Comparison of ENCODE assay signal across 24 mouse cellular contexts in the genomic region with DNA sequence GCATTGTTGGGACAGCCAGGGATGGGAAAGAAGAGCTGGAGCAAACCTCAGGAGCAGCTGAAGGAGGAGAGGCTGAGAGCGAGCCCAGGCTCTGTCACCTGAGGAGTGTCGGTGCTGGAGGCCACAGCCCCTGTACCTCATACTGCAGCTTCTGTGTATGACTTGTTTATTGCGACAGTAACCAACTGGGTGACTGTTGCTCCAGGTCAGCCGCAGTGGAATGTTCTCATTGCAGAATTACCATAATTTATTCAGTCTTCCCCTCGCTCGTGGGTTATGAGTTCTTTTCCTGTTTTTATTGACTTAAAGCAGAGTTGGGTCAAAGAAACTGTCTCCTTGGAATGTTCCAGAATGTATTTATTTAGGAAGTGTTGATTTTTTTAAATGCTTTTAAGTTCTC. TPM values are rescaled to one million over a fixed set of nuclear protein-coding genes. Genes with fewer than 3 reads are reported as not detected.
DNase-seq lines count a peak whose midpoint lies in the region; ATAC-seq and TF ChIP-seq lines count a peak whose summit lies in the region.
"Had no signal": no experiment of that assay in that cellular context is flagged by ENCODE, and none has a peak within 500 bp of the region (broad histone marks: within the 10 kb centered on the region; RNA-seq: fewer than 3 reads in every experiment).

No protein-coding gene starts in this region.

- no peak for TF ChIP-seq CTCF in intestine, postnatal 0 days (IDR thresholded peaks at IDR 0.05; ENCODE audit: low read depth)
- no peak for TF ChIP-seq CTCF in bone marrow, adult 2 months (IDR thresholded peaks at IDR 0.05; ENCODE audit: control insufficient read depth, insufficient read depth, low read length)

- peak; percentile 73 for DNase-seq in kidney, adult 9 months
- DNase-seq in kidney, postnatal 36 days: peak; percentile 45 to 80
- DNase-seq in left cerebral cortex, postnatal 25 days (ENCODE audit: low spot score in 2 of 2): no peak
- no peak for DNase-seq in adrenal gland, adult 8-10 months
- DNase-seq in cerebellum, postnatal 10 days: no peak
- DNase-seq: adrenal gland, postnatal 14 days; cerebellum, adult 8-10 months; gastrocnemius, postnatal 14 days; layer of hippocampus, postnatal 36 days; liver, embryonic 13.5 days; lung, postnatal 14 days; midbrain, embryonic 14.5 days; right cerebral cortex, adult 18-20 months; spleen, adult 18-20 months; thymus, adult 18-20 months had no signal

- intact Hi-C loops in left cerebral cortex, postnatal 25 days (cut with DNase I): no loop called here

- H3K4me3 ChIP-seq in intestine, postnatal 0 days (ENCODE audit: low read depth, low read length): no peak overlapping the region
- no peak overlapping the region for H3K4me3 ChIP-seq in intestine, embryonic 16.5 days (ENCODE audit: low read length)
- no peak overlapping the region for H3K4me3 ChIP-seq in bone marrow, adult 2 months (replicated peaks; ENCODE audit: control insufficient read depth, low read depth, low read length)
- H3K4me3 ChIP-seq: embryonic facial prominence, embryonic 15.5 days; forebrain, embryonic 10.5 days; heart, embryonic 12.5 days; limb, embryonic 10.5 days; liver, embryonic 13.5 days; myocyte had no signal

- no peak overlapping the region for H3K4me2 ChIP-seq in intestine, postnatal 0 days (replicated peaks; ENCODE audit: low read depth)
- no peak overlapping the region for H3K4me2 ChIP-seq in intestine, embryonic 16.5 days (ENCODE audit: low read depth, low read length)
- H3K4me2 ChIP-seq: embryonic facial prominence, embryonic 15.5 days; liver, embryonic 13.5 days had no signal

- peaks cover 6% of the 10 kb centered on the region for H3K4me1 ChIP-seq in intestine, postnatal 0 days (replicated peaks; ENCODE audit: control insufficient read depth, insufficient read depth, low read length)
- H3K4me1 ChIP-seq in intestine, embryonic 16.5 days (ENCODE audit: control insufficient read depth, insufficient read depth, low read length): peaks cover 29% of the 10 kb centered on the region
- H3K4me1 ChIP-seq in bone marrow, adult 2 months (ENCODE audit: control insufficient read depth, insufficient read depth, low read length): peaks cover 6% of the 10 kb centered on the region; the same call in 1 of the 2 replicates

- H3K36me3 ChIP-seq in intestine, postnatal 0 days (ENCODE audit: control insufficient read depth, insufficient read depth): no peaks in the 10 kb centered on the region
- H3K36me3 ChIP-seq in intestine, embryonic 16.5 days (ENCODE audit: control insufficient read depth, insufficient read depth, low read length): no peaks in the 10 kb centered on the region
- H3K36me3 ChIP-seq: embryonic facial prominence, embryonic 15.5 days; forebrain, embryonic 10.5 days; heart, embryonic 12.5 days; limb, embryonic 10.5 days; liver, embryonic 13.5 days had no signal

- H3K27me3 ChIP-seq in intestine, postnatal 0 days (replicated peaks; ENCODE audit: control insufficient read depth, insufficient read depth, low read length): no peaks in the 10 kb centered on the region
- H3K27me3 ChIP-seq in intestine, embryonic 16.5 days (replicated peaks; ENCODE audit: control insufficient read depth, insufficient read depth, low read length): no peaks in the 10 kb centered on the region
- H3K27me3 ChIP-seq: embryonic facial prominence, embryonic 15.5 days; heart, embryonic 12.5 days; liver, embryonic 13.5 days had no signal

- no peak overlapping the region; the same call in 1 of the 2 replicates for H3K27ac ChIP-seq in intestine, postnatal 0 days (ENCODE audit: low read depth, low read length)
- H3K27ac ChIP-seq in intestine, embryonic 16.5 days (ENCODE audit: low read length): no peak overlapping the region
- H3K27ac ChIP-seq in bone marrow, adult 2 months (ENCODE audit: control insufficient read depth, insufficient read depth, low read depth, low read length, poor library complexity): peak overlapping the region; percentile 70
- H3K27ac ChIP-seq: embryonic facial prominence, embryonic 15.5 days; forebrain, embryonic 10.5 days; limb, embryonic 10.5 days; liver, embryonic 13.5 days had no signal

- TF ChIP-seq POLR2A in bone marrow, adult 2 months (IDR thresholded peaks at IDR 0.05; ENCODE audit: borderline replicate concordance, control insufficient read depth, low read depth, low read length): no peak

- 64% methylated on average over 6 of the region's 6 CpGs for whole genome bisulfite sequencing in intestine, postnatal 0 days
- 76% methylated on average over 6 of the region's 6 CpGs for WGBS in intestine, embryonic 16.5 days
- WGBS in bone marrow, adult 2 months: 53% methylated on average over 6 of the region's 6 CpGs

- no peak overlapping the region for H3K9ac ChIP-seq in intestine, postnatal 0 days (ENCODE audit: low read depth, low read length)
- no peak overlapping the region for H3K9ac ChIP-seq in intestine, embryonic 16.5 days (ENCODE audit: low read depth, low read length)
- H3K9ac ChIP-seq: embryonic facial prominence, embryonic 15.5 days; heart, embryonic 12.5 days; liver, embryonic 13.5 days had no signal

- peak; percentile 35; the same call in 1 of the 2 replicates for ATAC-seq in intestine, postnatal 0 days
- ATAC-seq in intestine, embryonic 16.5 days: no peak
- ATAC-seq: hindbrain, embryonic 16.5 days had no signal

- H3K9me3 ChIP-seq in intestine, postnatal 0 days (ENCODE audit: control insufficient read depth): no peaks in the 10 kb centered on the region
- H3K9me3 ChIP-seq in intestine, embryonic 16.5 days (ENCODE audit: control insufficient read depth, low read length): no peaks in the 10 kb centered on the region
- H3K9me3 ChIP-seq: embryonic facial prominence, embryonic 15.5 days; forebrain, embryonic 10.5 days; heart, embryonic 12.5 days; limb, embryonic 10.5 days; liver, embryonic 13.5 days had no signal

RNA-seq across cellular contexts. Expression of gene Anxa11, which starts 6.3 kb away (rescaled TPM):
- 82.3 and 86.7 TPM in 2 replicates for polyA plus RNA-seq in intestine, postnatal 0 days (2015; fragmentation: Nextera tagmentation; extraction: Ambion mirVana)
- polyA plus RNA-seq in intestine, embryonic 16.5 days (2015; fragmentation: Nextera tagmentation; extraction: Ambion mirVana): 95.3 and 105 TPM in 2 replicates
- polyA plus RNA-seq in bone marrow, adult 2 months (2011; ENCODE audit: insufficient read depth, insufficient read length, low replicate concordance, missing spikeins): 19.9 and 43.0 TPM in 2 replicates
- total RNA-seq in left cerebral cortex, postnatal 25 days (2021): 10 to 100 TPM; 29.8 to 34.8 TPM
- 10 to 100 TPM; 61.8 to 90.0 (median 71.0) TPM for total RNA-seq in adrenal gland, adult 8-10 months (2022)

RNA-seq across cellular contexts. Expression of gene Plac9a, which starts 54.7 kb away (rescaled TPM):
- 0.46 and 1.3 TPM in 2 replicates for polyA plus RNA-seq in intestine, postnatal 0 days (2015; fragmentation: Nextera tagmentation; extraction: Ambion mirVana)
- 0.86 and 1.9 TPM in 2 replicates for polyA plus RNA-seq in intestine, embryonic 16.5 days (2015; fragmentation: Nextera tagmentation; extraction: Ambion mirVana)
- polyA plus RNA-seq in bone marrow, adult 2 months (2011; ENCODE audit: insufficient read depth, insufficient read length, low replicate concordance, missing spikeins): not detected in 2 replicates
- total RNA-seq in left cerebral cortex, postnatal 25 days (2021): not detected
- total RNA-seq in adrenal gland, adult 8-10 months (2022): 1 to 10 TPM; 1.3 to 2.8 (median 1.9) TPM
- total RNA-seq: layer of hippocampus, postnatal 36 days had no signal
- polyA plus RNA-seq: forebrain, embryonic 10.5 days; heart, embryonic 12.5 days; hindbrain, embryonic 16.5 days; limb, embryonic 10.5 days; midbrain, embryonic 14.5 days had no signal

Comparison
In these comparisons a context has a peak if more than half of its experiments do, and no peak if none do; other contexts are left out.
1. DNase-seq: peak in kidney, adult 9 months (single experiment) and kidney, postnatal 36 days (2 of 2); none in left cerebral cortex, postnatal 25 days (0 of 2), adrenal gland, adult 8-10 months (single experiment) and cerebellum, postnatal 10 days (0 of 2).